Mouse (Mus musculus) cortical plate, adult 2 months (tissue): Measurements from ENCODE around the gene T2.

Source experiments
- CTCF ChIP-seq: fragments of 200-500 bp; IDR thresholded peaks from 2 replicates; pipeline ENCODE4 v1.5.1; 2011; ENCODE audit warnings: mild to moderate bottlenecking, control low read depth, low read length; ENCODE audit not compliant: insufficient read depth; ENCODE audit errors: extremely low read depth
- POLR2A ChIP-seq: fragments of 200-500 bp; IDR thresholded peaks from 2 replicates; pipeline ENCODE4 v1.6.1; 2011; ENCODE audit warnings: mild to moderate bottlenecking, low read length, control low read depth; ENCODE audit not compliant: insufficient read depth; ENCODE audit errors: extremely low read depth

DNA sequence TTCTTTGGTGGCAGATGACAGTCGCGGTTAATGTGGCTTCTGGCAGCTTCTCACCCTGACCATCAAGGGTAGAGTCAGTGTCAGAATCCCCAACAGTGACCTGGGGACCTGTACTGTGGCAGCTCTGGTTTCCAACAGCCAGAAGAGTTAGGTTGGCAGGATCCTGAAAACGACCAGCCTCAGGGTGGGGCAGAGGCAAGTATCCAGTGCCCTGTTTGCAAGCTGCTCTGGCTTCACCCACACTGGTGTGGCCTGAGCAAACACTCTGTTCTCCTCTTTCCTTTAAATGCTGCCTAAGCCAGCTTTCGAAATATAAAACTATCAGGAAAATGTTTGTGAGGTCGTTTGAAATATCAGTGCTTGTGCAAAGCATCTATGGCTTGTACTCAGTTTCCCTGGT, 25.2 kb upstream of the T2 start:
- no peak for TF ChIP-seq CTCF
- TF ChIP-seq POLR2A: no peak
